Mouse (Mus musculus) E14TG2a.4 (cell line): ENCODE data around the gene Wnt3a.
A peak's percentile ranks its signal among the peaks of the same experiment; 100 is the strongest.
"Not testable (repeated sequence)": the region's sequence is repeated elsewhere in the genome, so short reads cannot be mapped to it uniquely, and the experiment has no call there.

Experiments
- H3K27me3 ChIP-seq: 2 replicates; pipeline ENCODE4 v1.6.1; 2014; ENCODE audit warnings: low read length, control low read depth; ENCODE audit not compliant: insufficient read depth
- H3K36me3 ChIP-seq: 2 replicates; pipeline ENCODE4 v1.6.1; 2014; ENCODE audit warnings: low read length, control low read depth; ENCODE audit not compliant: insufficient read depth
- H3K4me1 ChIP-seq: replicated peaks from 2 replicates; pipeline ENCODE4 v1.6.1; 2014; ENCODE audit warnings: low read depth, low read length, control low read depth
- H3K4me3 ChIP-seq: replicated peaks from 2 replicates; pipeline ENCODE4 v1.5.1; 2014; ENCODE audit warnings: mild to moderate bottlenecking, low read length
- H3K9me3 ChIP-seq: 2 replicates; pipeline ENCODE4 v1.6.1; 2014; ENCODE audit warnings: low read length, control low read depth
- CTCF ChIP-seq: conservative IDR thresholded peaks from 2 replicates; pipeline ENCODE4 v1.5.1; 2014; ENCODE audit warnings: low read length
- NANOG ChIP-seq: IDR thresholded peaks from 2 replicates; pipeline ENCODE4 v1.6.1; 2014; ENCODE audit warnings: borderline replicate concordance, low read length, mixed read lengths
- POU5F1 ChIP-seq: IDR thresholded peaks from 2 replicates; pipeline ENCODE4 v1.6.1; 2014; ENCODE audit warnings: low read length, borderline replicate concordance

Wnt3a gene

GRCm38 (mm10) chr11:59305008-59305820 lies 14.7 kb upstream of the Wnt3a start:
- H3K36me3 ChIP-seq = no peaks in the 10 kb centered on the region
- H3K9me3 ChIP-seq = no peaks in the 10 kb centered on the region
- no peak for TF ChIP-seq POU5F1
- TF ChIP-seq NANOG = no peak
- no peak for TF ChIP-seq CTCF
- H3K4me1 ChIP-seq = peaks cover 53% of the 10 kb centered on the region
- peaks cover 68% of the 10 kb centered on the region for H3K27me3 ChIP-seq
- H3K4me3 ChIP-seq = no peak overlapping the region

- no peaks in the 10 kb centered on the region for H3K36me3 ChIP-seq
- H3K4me3 ChIP-seq = no peak overlapping the region
- H3K9me3 ChIP-seq = no peaks in the 10 kb centered on the region
- TF ChIP-seq POU5F1 = no peak
- TF ChIP-seq NANOG = no peak
- TF ChIP-seq CTCF = peak; percentile 62
- peaks cover 66% of the 10 kb centered on the region for H3K27me3 ChIP-seq
- H3K4me1 ChIP-seq = peaks cover 37% of the 10 kb centered on the region
These were observed 12.4 kb upstream of the Wnt3a start for GRCm38 (mm10) chr11:59302700-59303569.

GRCm38 (mm10) chr11:59301053-59301452 lies 10.5 kb upstream of the Wnt3a start:
- H3K4me1 ChIP-seq = peaks cover 32% of the 10 kb centered on the region
- H3K4me3 ChIP-seq, H3K36me3 ChIP-seq, H3K9me3 ChIP-seq: not testable (repeated sequence)
- H3K27me3 ChIP-seq = peaks cover 60% of the 10 kb centered on the region

DNA sequence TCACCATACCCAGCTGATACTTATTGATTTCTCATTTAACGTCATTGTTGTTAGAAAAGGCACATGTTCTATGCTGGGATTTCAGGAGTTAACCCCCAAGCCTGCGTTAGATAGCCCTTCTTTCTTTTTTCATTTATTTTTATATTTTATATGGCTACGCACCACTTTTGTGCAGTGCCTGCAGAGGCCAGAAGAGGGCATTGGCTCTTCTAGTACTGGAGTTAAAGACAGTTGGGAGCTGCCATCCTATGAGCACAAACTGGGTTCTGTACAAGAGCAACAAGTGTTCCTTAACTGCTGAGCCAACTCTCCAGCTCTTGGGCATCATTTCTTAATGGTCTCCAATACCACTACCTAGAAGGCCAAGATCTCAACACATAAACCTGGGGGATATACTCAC lies 9.6 kb upstream of the Wnt3a start:
- no peaks in the 10 kb centered on the region for H3K36me3 ChIP-seq
- H3K4me1 ChIP-seq = peaks cover 27% of the 10 kb centered on the region
- H3K9me3 ChIP-seq = no peaks in the 10 kb centered on the region
- H3K4me3 ChIP-seq = no peak overlapping the region
- peaks cover 51% of the 10 kb centered on the region for H3K27me3 ChIP-seq
- TF ChIP-seq CTCF (peak; percentile 50), NANOG (no peak)

DNA sequence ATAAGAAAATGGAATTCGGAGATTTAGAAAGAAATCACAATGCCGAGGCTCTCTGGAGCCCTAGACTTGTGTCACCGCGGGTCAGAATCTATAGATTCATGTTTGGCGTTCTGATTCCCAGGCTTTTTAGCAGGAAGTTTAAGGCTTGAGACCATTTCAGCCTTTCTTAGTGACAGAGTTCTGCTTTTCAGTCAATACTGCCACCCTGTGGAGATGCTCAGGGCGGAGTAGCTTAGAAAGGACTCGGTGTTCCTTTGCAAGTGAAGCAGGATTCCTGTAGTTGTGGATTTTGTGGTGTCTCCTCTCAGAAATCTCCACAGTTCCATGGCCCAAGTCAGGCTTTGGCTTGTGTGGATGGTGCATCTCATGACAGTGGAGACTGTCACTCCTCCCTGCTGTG lies 7.4 kb upstream of the Wnt3a start:
- Histone ChIP-seq H3K4me1 (peaks cover 32% of the 10 kb centered on the region), H3K9me3 (no peaks in the 10 kb centered on the region), H3K4me3 (no peak overlapping the region), H3K36me3 (no peaks in the 10 kb centered on the region), H3K27me3 (peaks cover 36% of the 10 kb centered on the region)
- TF ChIP-seq CTCF (peak; percentile 56), NANOG (no peak)

- Histone ChIP-seq H3K36me3 (no peaks in the 10 kb centered on the region), H3K9me3 (no peaks in the 10 kb centered on the region), H3K4me3 (no peak overlapping the region), H3K27me3 (peaks cover 63% of the 10 kb centered on the region), H3K4me1 (peaks cover 51% of the 10 kb centered on the region)
- no peak for TF ChIP-seq POU5F1
- peak; percentile 61 for TF ChIP-seq CTCF
These were observed 3.1 kb upstream of the Wnt3a start for GRCm38 (mm10) chr11:59293616-59294015.

DNA sequence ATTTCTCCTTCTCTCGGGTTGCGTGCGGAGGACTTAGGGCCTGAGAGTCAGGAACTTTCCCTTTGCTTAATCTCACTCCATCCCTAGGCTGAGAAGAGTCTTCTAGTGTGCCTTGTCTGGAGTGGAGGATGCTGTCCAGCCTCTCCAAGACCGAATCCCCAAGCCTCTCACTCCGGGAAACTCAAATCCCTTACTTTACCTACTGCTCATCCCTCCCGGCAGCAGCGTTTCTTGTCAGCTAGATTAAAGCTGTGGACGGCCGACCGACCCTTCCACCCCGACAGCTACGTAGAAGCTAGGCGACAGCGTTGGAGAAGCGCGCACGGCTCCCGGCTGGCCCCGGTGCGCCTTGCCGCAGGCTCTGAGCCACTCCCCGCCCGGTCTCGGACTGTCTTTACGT lies 846 bp downstream of the Wnt3a start:
- H3K4me3 ChIP-seq = peak overlapping the region; percentile 79; the same call in 1 of the 2 replicates
- no peaks in the 10 kb centered on the region for H3K36me3 ChIP-seq
- peaks cover 5% of the 10 kb centered on the region; the same call in 1 of the 2 replicates for H3K9me3 ChIP-seq
- H3K4me1 ChIP-seq = peaks cover 44% of the 10 kb centered on the region
- H3K27me3 ChIP-seq = peaks cover 84% of the 10 kb centered on the region
- TF ChIP-seq NANOG = no peak
- no peak for TF ChIP-seq POU5F1
- no peak for TF ChIP-seq CTCF

DNA sequence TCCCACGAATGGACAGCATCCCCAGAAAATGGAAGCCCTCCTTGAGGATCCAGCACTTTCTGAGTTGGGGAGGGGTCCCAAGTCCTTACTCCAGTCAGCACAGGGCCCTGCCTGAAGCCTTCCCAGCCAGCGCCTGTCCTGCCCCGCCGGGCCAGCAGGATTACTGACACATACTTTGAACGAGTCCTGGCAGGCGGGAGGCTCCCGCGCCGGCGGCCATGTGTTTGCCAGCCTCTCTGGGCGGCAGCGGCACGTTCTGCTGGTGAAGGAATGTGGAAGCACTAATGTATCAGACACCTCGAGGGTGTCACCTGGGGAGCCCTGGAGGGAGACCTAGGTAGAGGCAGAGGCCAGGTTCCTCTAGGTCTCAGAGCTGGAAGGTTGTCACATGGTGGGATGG lies 6.4 kb downstream of the Wnt3a start:
- Histone ChIP-seq H3K36me3 (no peaks in the 10 kb centered on the region), H3K4me1 (peaks cover 55% of the 10 kb centered on the region)
- TF ChIP-seq NANOG = no peak

DNA sequence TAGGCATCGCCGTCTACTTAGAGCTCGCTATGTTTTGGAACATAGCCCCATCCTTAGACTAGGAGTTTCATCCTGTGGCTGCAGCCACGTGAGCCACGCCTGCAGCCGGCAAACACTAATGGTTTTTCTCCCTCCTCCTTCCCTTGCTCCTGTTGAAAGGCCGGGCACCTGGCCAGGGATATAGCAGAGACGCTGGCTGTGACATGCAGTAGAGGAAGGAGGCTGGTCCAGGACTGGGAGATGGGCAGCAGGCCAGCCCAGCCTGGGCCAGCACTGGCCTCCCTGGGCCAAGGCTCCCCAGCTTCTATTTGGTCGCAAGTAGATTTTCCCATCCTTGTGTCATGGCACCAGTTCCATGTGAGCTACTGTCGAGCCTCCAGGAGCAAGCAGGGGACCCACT lies 7.6 kb downstream of the Wnt3a start:
- H3K9me3 ChIP-seq = peaks cover 5% of the 10 kb centered on the region; the same call in 1 of the 2 replicates
- peaks cover 68% of the 10 kb centered on the region for H3K27me3 ChIP-seq
- no peaks in the 10 kb centered on the region for H3K36me3 ChIP-seq
- no peak for TF ChIP-seq POU5F1
- TF ChIP-seq NANOG = no peak
- no peak for TF ChIP-seq CTCF
- H3K4me3 ChIP-seq = 0 out of 2 replicates have a peak overlapping the region, but pooled peaks have one; percentile 20
- H3K4me1 ChIP-seq = peaks cover 51% of the 10 kb centered on the region

More for the DNA sequence above, 6.4 kb downstream of the Wnt3a start:
- peaks cover 5% of the 10 kb centered on the region; the same call in 1 of the 2 replicates for H3K9me3 ChIP-seq
- peak overlapping the region; percentile 50 for H3K4me3 ChIP-seq
- peaks cover 75% of the 10 kb centered on the region for H3K27me3 ChIP-seq
